Mouse (Mus musculus) stomach, embryonic 15.5 days (tissue): ENCODE measurements at regions not wholly inside any gene's neighbourhood (a gene's known extent, or its start where the extent isn't known, plus 50 kb on each side); places are given as distances from the start of the nearest gene placed in this dataset.

Source experiments
- ATAC-seq: fragments of 200-750 bp; cut with Nextera tagmentation; 2 replicates; pipeline ENCODE4 v1.8.0; 2017; ENCODE audit warnings: low read depth, moderate number of reproducible peaks, moderate TSS enrichment; ENCODE audit not compliant: insufficient read depth, low FRiP score
- H3K27ac ChIP-seq: fragments of 300-500 bp; sonication (generic); 2 replicates; pipeline ENCODE4 v1.5.1; 2015; ENCODE audit warnings: mild to moderate bottlenecking, inconsistent platforms
- H3K27me3 ChIP-seq: fragments of 300-500 bp; sonication (generic); replicated peaks from 2 replicates; pipeline ENCODE4 v1.6.1; 2015; ENCODE audit warnings: inconsistent platforms
- H3K36me3 ChIP-seq: fragments of 300-500 bp; sonication (generic); 2 replicates; pipeline ENCODE4 v1.6.1; 2015; ENCODE audit warnings: inconsistent platforms
- H3K4me1 ChIP-seq: fragments of 300-500 bp; sonication (generic); 2 replicates; pipeline ENCODE4 v1.6.1; 2015; ENCODE audit warnings: inconsistent platforms
- H3K4me2 ChIP-seq: fragments of 300-500 bp; sonication (generic); 2 replicates; pipeline ENCODE4 v1.6.1; 2015; ENCODE audit warnings: mild to moderate bottlenecking, inconsistent platforms
- H3K4me3 ChIP-seq: fragments of 300-500 bp; sonication (generic); replicated peaks from 2 replicates; pipeline ENCODE4 v1.5.1; 2015; ENCODE audit warnings: inconsistent platforms
- H3K9ac ChIP-seq: fragments of 300-500 bp; sonication (generic); 2 replicates; pipeline ENCODE4 v1.6.1; 2015; ENCODE audit warnings: inconsistent platforms
- H3K9me3 ChIP-seq: fragments of 300-500 bp; sonication (generic); 2 replicates; pipeline ENCODE4 v1.6.1; 2016; ENCODE audit warnings: inconsistent platforms
- WGBS: fragments of 180-500 bp; shearing (Covaris S2); methylation state at CpG from one replicate; pipeline ENCODE4 v1.1.7; 2015; 5-methylcytosine and 5-hydroxymethylcytosine counted together

- WGBS: 61% methylated on average over 10 of the region's 10 CpGs
- H3K4me3 ChIP-seq: no peak overlapping the region
These were observed 210.4 kb downstream of the Enc1 start for GRCm38 (mm10) chr13:97451276-97451675.

GRCm38 (mm10) chr13:97448123-97448522 lies 207.2 kb downstream of the Enc1 start:
- 100% methylated on average over 1 of the region's 1 CpGs for WGBS
- H3K27ac ChIP-seq: no peak overlapping the region
- ATAC-seq: no peak

More at GRCm38 (mm10) chr13:97451276-97451675, 210.4 kb downstream of the Enc1 start:
- Histone ChIP-seq H3K9ac (no peak overlapping the region), H3K4me1 (peaks cover 10% of the 10 kb centered on the region; the same call in 1 of the 2 replicates), H3K27me3 (no peaks in the 10 kb centered on the region), H3K36me3 (no peaks in the 10 kb centered on the region), H3K9me3 (no peaks in the 10 kb centered on the region), H3K27ac (no peak overlapping the region), H3K4me2 (no peak overlapping the region)
- no peak for ATAC-seq

GRCm38 (mm10) chr13:97443731-97444428 lies 203.0 kb downstream of the Enc1 start:
- Histone ChIP-seq H3K27ac (no peak overlapping the region), H3K9me3 (no peaks in the 10 kb centered on the region), H3K4me1 (peaks cover 18% of the 10 kb centered on the region), H3K4me3 (no peak overlapping the region), H3K9ac (no peak overlapping the region), H3K4me2 (no peak overlapping the region), H3K27me3 (no peaks in the 10 kb centered on the region), H3K36me3 (no peaks in the 10 kb centered on the region)
- no peak for ATAC-seq
- WGBS: 59% methylated on average over 14 of the region's 14 CpGs

More at GRCm38 (mm10) chr13:97448123-97448522, 207.2 kb downstream of the Enc1 start:
- Histone ChIP-seq H3K4me2 (no peak overlapping the region), H3K27me3 (no peaks in the 10 kb centered on the region), H3K4me1 (peaks cover 5% of the 10 kb centered on the region; the same call in 1 of the 2 replicates), H3K4me3 (no peak overlapping the region), H3K36me3 (no peaks in the 10 kb centered on the region), H3K9ac (no peak overlapping the region), H3K9me3 (no peaks in the 10 kb centered on the region)

- Histone ChIP-seq H3K36me3 (no peaks in the 10 kb centered on the region), H3K4me1 (peaks cover 23% of the 10 kb centered on the region), H3K9ac (no peak overlapping the region), H3K27me3 (no peaks in the 10 kb centered on the region), H3K4me3 (no peak overlapping the region), H3K27ac (peak overlapping the region; percentile 31; the same call in 1 of the 2 replicates), H3K4me2 (no peak overlapping the region), H3K9me3 (no peaks in the 10 kb centered on the region)
- WGBS: 68% methylated on average over 1 of the region's 1 CpGs
- ATAC-seq: no peak
These were observed 201.9 kb downstream of the Enc1 start for GRCm38 (mm10) chr13:97442806-97443205.

GRCm38 (mm10) chr13:97442283-97442682 lies 201.4 kb downstream of the Enc1 start:
- Histone ChIP-seq H3K9ac (no peak overlapping the region), H3K27ac (peak overlapping the region; percentile 51), H3K9me3 (no peaks in the 10 kb centered on the region), H3K36me3 (no peaks in the 10 kb centered on the region), H3K4me3 (no peak overlapping the region), H3K27me3 (no peaks in the 10 kb centered on the region), H3K4me1 (peaks cover 23% of the 10 kb centered on the region), H3K4me2 (0 out of 2 replicates have a peak overlapping the region, but pooled peaks have one; percentile 3)
- ATAC-seq: no peak
- WGBS: 38% methylated on average over 10 of the region's 10 CpGs

GRCm38 (mm10) chr13:97441803-97442202 lies 200.9 kb downstream of the Enc1 start:
- H3K9me3 ChIP-seq: no peaks in the 10 kb centered on the region
- H3K4me3 ChIP-seq: no peak overlapping the region
- no peak for ATAC-seq
- WGBS: 51% methylated on average over 2 of the region's 2 CpGs
- H3K4me2 ChIP-seq: no peak overlapping the region
- H3K9ac ChIP-seq: no peak overlapping the region
- H3K27ac ChIP-seq: peak overlapping the region; percentile 51
- H3K4me1 ChIP-seq: peaks cover 23% of the 10 kb centered on the region
- no peaks in the 10 kb centered on the region for H3K36me3 ChIP-seq
- H3K27me3 ChIP-seq: no peaks in the 10 kb centered on the region

GRCm38 (mm10) chr13:97439216-97439979 lies 198.5 kb downstream of the Enc1 start:
- no peak overlapping the region for H3K9ac ChIP-seq

GRCm38 (mm10) chr13:97438692-97439091 lies 197.8 kb downstream of the Enc1 start:
- Histone ChIP-seq H3K36me3 (no peaks in the 10 kb centered on the region), H3K27me3 (no peaks in the 10 kb centered on the region), H3K4me1 (peaks cover 39% of the 10 kb centered on the region), H3K4me3 (no peak overlapping the region), H3K9me3 (no peaks in the 10 kb centered on the region), H3K9ac (no peak overlapping the region), H3K4me2 (peak overlapping the region; percentile 38; the same call in 1 of the 2 replicates), H3K27ac (no peak overlapping the region)
- WGBS: 42% methylated on average over 12 of the region's 12 CpGs
- no peak for ATAC-seq

More at GRCm38 (mm10) chr13:97439216-97439979, 198.5 kb downstream of the Enc1 start:
- Histone ChIP-seq H3K9me3 (no peaks in the 10 kb centered on the region), H3K4me2 (peak overlapping the region; percentile 38), H3K4me1 (peaks cover 39% of the 10 kb centered on the region), H3K27me3 (no peaks in the 10 kb centered on the region), H3K27ac (no peak overlapping the region), H3K4me3 (no peak overlapping the region), H3K36me3 (no peaks in the 10 kb centered on the region)
- ATAC-seq: peak; percentile 17; the same call in 1 of the 2 replicates
- 22% methylated on average over 16 of the region's 16 CpGs for whole genome bisulfite sequencing

GRCm38 (mm10) chr13:97438277-97438676 lies 197.4 kb downstream of the Enc1 start:
- no peak overlapping the region for H3K4me2 ChIP-seq
- no peak overlapping the region for H3K9ac ChIP-seq
- H3K27ac ChIP-seq: no peak overlapping the region
- no peaks in the 10 kb centered on the region for H3K9me3 ChIP-seq
- 94% methylated on average over 3 of the region's 3 CpGs for WGBS
- H3K4me1 ChIP-seq: peaks cover 39% of the 10 kb centered on the region
- no peaks in the 10 kb centered on the region for H3K27me3 ChIP-seq
- ATAC-seq: no peak
- no peak overlapping the region for H3K4me3 ChIP-seq
- no peaks in the 10 kb centered on the region for H3K36me3 ChIP-seq

GRCm38 (mm10) chr13:97436719-97437350 lies 195.9 kb downstream of the Enc1 start:
- 24% methylated on average over 5 of the region's 5 CpGs for WGBS
- Histone ChIP-seq H3K9ac (no peak overlapping the region), H3K27me3 (no peaks in the 10 kb centered on the region), H3K36me3 (no peaks in the 10 kb centered on the region), H3K4me3 (no peak overlapping the region), H3K4me1 (peaks cover 31% of the 10 kb centered on the region), H3K27ac (peak overlapping the region; percentile 17; the same call in 1 of the 2 replicates), H3K4me2 (no peak overlapping the region), H3K9me3 (no peaks in the 10 kb centered on the region)
- ATAC-seq: no peak

- peak overlapping the region; percentile 37 for H3K27ac ChIP-seq
- ATAC-seq: peak; percentile 40; the same call in 1 of the 2 replicates
- H3K36me3 ChIP-seq: no peaks in the 10 kb centered on the region
- H3K4me2 ChIP-seq: peak overlapping the region; percentile 74
- H3K4me1 ChIP-seq: peaks cover 30% of the 10 kb centered on the region
- H3K4me3 ChIP-seq: peak overlapping the region; percentile 37
- no peaks in the 10 kb centered on the region for H3K9me3 ChIP-seq
- WGBS: 7% methylated on average over 24 of the region's 24 CpGs
- no peaks in the 10 kb centered on the region for H3K27me3 ChIP-seq
- H3K9ac ChIP-seq: 0 out of 2 replicates have a peak overlapping the region, but pooled peaks have one; percentile 13
These were observed 195.2 kb downstream of the Enc1 start for GRCm38 (mm10) chr13:97435865-97436718.
